Mouse (Mus musculus): ENCODE data around the gene Ubr2. TPM values are rescaled to one million over a fixed set of nuclear protein-coding genes. Genes with fewer than 3 reads are reported as not detected.
A peak's percentile ranks its signal among the peaks of the same experiment; 100 is the strongest.

The Ubr2 gene
- polyA plus RNA-seq, 1 experiment from 2014 or later: 15.6 TPM

DNA sequence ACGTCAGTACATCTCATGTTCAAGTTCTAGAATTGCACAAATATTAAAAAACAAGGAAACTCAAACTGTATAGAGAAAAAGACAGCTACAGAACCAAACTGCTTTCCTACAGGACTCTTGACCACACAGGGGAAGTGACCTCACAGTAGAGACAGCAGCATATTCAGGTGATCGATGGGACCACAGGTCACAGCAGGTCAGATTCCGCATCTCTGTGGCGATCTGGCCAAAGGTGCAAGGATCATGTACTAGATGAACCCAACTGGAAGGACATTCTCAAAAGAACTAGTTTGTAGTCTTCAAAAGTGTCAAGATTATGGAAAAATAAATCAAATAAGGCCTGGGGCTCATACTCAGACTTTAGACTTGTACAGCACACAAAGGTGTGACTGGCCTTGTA lies 11.5 kb downstream of the Ubr2 start:
- no peak overlapping the region for H3K4me3 ChIP-seq
- peaks cover 13% of the 10 kb centered on the region for H3K4me1 ChIP-seq
- no peak overlapping the region for H3K9ac ChIP-seq
- 93% methylated on average over 4 of the region's 4 CpGs for WGBS (ENCODE audit: insufficient replicate concordance)
- no peak overlapping the region for H3K4me2 ChIP-seq
- peaks cover 73% of the 10 kb centered on the region for H3K36me3 ChIP-seq
- ATAC-seq: no peak
- H3K9me3 ChIP-seq (replicated peaks): no peaks in the 10 kb centered on the region
- H3K27ac ChIP-seq: no peak overlapping the region
- no peaks in the 10 kb centered on the region for H3K27me3 ChIP-seq (replicated peaks)

DNA sequence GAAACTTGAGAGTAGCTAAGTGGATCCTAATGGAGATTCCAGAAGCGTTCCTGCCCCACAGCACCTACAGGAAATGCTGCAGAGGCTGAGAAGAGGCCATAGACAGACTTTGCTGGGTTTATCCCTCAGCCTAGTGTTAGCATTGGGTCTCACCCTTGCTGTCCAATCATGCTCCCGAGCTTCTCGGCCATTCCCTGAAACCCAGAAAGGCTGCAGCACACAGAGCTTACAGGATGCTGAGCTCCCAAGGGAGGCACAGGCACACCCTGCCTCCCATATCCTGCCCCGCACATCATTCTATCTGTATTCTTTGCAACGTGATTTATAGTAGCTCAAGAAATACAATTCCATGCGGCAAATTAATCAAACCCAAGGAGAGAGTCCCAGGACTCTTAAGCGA lies 13.9 kb downstream of the Ubr2 start:
- Histone ChIP-seq H3K27ac (no peak overlapping the region), H3K4me2 (no peak overlapping the region), H3K36me3 (peaks cover 87% of the 10 kb centered on the region), H3K9ac (no peak overlapping the region), H3K9me3 (replicated peaks) (no peaks in the 10 kb centered on the region), H3K4me1 (peaks cover 8% of the 10 kb centered on the region), H3K4me3 (no peak overlapping the region), H3K27me3 (replicated peaks) (no peaks in the 10 kb centered on the region)
- 79% methylated on average over 7 of the region's 7 CpGs for WGBS (ENCODE audit: insufficient replicate concordance)
- ATAC-seq: no peak

DNA sequence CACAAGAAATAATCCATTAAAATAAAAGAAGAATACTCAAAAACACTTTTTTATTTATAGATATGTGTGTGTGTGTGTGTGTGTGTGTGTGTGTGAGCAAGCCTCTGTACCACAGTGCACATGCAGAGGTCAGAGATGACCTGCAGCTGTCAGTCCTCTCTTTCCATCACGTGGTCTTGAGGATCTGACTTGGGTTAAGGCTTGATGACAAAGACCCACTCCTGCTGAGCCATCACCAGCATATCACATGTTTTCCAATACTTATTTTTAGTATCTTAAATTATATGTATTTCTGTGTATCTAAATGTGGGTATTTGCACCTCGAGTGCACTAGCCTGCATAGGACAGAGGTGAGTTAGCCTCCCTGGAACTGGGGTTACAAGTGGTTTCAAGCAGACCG lies 14.7 kb downstream of the Ubr2 start:
- H3K4me1 ChIP-seq: peaks cover 8% of the 10 kb centered on the region
- WGBS (ENCODE audit: insufficient replicate concordance): 75% methylated on average over 3 of the region's 3 CpGs
- no peaks in the 10 kb centered on the region for H3K27me3 ChIP-seq (replicated peaks)
- H3K9ac ChIP-seq: no peak overlapping the region
- H3K27ac ChIP-seq: no peak overlapping the region
- no peak for ATAC-seq
- no peak overlapping the region for H3K4me2 ChIP-seq
- H3K4me3 ChIP-seq: no peak overlapping the region
- H3K9me3 ChIP-seq (replicated peaks): no peaks in the 10 kb centered on the region
- H3K36me3 ChIP-seq: peaks cover 90% of the 10 kb centered on the region

DNA sequence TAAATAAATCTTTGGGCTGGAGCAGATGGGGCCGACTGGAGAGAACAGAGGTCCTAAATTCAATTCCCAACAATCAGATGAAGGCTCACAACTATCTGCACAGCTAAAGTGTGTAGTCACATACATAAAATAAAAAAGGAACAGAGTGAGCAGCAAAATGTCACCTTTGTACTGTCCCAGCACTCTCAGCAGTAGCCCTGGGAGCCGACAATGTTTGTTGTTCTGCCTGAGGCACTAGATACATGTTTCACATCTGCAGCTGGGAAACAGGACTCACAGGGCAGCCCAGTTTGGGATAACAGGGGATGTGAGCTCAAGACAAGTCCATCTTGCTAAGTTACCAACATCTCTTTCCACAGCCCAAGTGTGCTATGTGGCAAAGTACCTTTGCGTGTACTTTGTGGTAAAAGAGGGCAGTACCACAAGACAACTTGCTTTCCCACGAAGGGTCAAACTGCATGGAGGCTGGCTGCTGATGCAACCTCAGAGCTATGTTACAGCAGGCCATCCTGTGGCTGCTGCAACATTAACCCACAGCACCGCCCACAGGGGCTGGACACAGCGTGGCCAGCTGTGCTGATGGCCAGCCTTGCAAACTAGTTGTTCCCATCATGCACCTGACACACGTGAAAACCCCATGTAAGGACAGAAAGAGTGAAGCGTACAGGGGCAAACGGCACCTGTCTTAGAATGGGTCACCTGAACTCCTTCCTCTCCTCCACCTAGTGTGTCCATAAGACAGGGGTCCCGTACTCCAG lies 15.5 kb downstream of the Ubr2 start:
- no peak overlapping the region for H3K4me3 ChIP-seq
- no peaks in the 10 kb centered on the region for H3K27me3 ChIP-seq (replicated peaks)
- WGBS (ENCODE audit: insufficient replicate concordance): 79% methylated on average over 10 of the region's 10 CpGs
- peaks cover 90% of the 10 kb centered on the region for H3K36me3 ChIP-seq
- peak overlapping the region; percentile 50 for H3K27ac ChIP-seq
- peaks cover 8% of the 10 kb centered on the region for H3K4me1 ChIP-seq
- H3K9ac ChIP-seq: no peak overlapping the region
- no peaks in the 10 kb centered on the region for H3K9me3 ChIP-seq (replicated peaks)
- H3K4me2 ChIP-seq: no peak overlapping the region
- peak; percentile 76 for ATAC-seq

DNA sequence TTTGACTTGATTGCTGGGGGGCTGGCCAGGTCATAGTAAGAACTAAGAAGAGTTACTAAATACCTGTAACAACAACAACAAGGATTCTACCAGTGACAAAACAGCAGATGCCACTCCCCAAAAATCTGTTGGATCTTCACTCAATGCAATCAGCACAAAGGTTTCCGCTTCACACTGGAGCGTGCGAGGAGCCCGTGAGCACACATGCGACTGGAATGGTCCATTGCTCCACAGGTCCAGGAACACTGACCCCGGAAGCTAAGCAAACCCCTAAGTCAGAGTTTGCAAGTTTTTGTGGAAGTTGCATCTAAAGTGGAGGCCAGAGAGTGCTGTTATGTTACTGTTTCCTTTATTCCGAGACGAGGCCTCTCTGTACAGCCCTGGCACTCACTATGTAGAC lies 16.7 kb downstream of the Ubr2 start:
- no peak overlapping the region for H3K4me2 ChIP-seq
- no peak overlapping the region for H3K4me3 ChIP-seq
- no peak for ATAC-seq
- no peaks in the 10 kb centered on the region for H3K27me3 ChIP-seq (replicated peaks)
- H3K9ac ChIP-seq: no peak overlapping the region
- peaks cover 90% of the 10 kb centered on the region for H3K36me3 ChIP-seq
- H3K9me3 ChIP-seq (replicated peaks): no peaks in the 10 kb centered on the region
- 0 out of 2 replicates have a peak overlapping the region, but pooled peaks have one; percentile 50 for H3K27ac ChIP-seq
- peaks cover 12% of the 10 kb centered on the region for H3K4me1 ChIP-seq
- WGBS (ENCODE audit: insufficient replicate concordance): 86% methylated on average over 8 of the region's 8 CpGs

DNA sequence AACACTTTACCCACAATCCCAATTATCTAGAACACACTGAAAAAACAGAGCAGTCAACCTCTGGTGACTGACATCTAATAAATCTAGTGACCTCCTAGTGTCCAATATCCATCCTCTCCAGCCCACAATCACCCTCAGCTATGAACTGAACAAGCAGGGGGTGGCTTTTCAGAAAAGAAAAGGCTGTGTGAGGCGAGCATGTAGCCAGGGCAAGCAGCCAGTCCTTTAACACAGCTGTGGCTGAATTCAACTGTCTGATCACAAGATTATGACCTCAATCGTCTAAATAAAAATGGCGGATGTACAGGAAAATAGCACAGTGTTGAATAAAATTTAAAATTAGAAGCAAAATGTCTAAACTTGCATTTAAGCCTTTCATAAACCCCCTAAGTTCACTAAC lies 22.7 kb downstream of the Ubr2 start:
- Histone ChIP-seq H3K27ac (no peak overlapping the region), H3K36me3 (peaks cover 100% of the 10 kb centered on the region), H3K9ac (no peak overlapping the region), H3K9me3 (replicated peaks) (no peaks in the 10 kb centered on the region), H3K4me1 (0 out of 2 replicates have a peak, but pooled peaks cover 3% of the 10 kb centered on the region), H3K4me2 (no peak overlapping the region), H3K4me3 (no peak overlapping the region), H3K27me3 (replicated peaks) (no peaks in the 10 kb centered on the region)
- no peak for ATAC-seq
- 81% methylated on average over 3 of the region's 3 CpGs for WGBS (ENCODE audit: insufficient replicate concordance)

DNA sequence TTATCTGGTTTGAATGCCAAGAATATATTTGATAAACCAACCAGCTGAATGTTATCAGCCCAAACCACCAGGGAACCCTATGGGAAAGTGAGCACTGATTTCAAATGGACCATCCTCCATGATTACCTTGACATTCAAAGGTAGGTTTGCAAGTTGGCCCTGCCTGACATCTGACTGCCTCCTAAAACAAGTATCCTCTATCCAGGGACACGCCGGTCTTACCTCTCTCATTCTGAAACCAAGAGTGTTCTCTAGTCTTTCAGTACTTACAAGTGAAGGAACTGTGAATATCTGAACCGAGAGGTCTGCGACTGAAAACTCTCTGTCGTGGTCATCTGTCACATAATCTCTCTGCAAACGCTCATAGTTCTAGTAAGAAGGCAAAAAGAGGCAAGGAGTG lies 30.3 kb downstream of the Ubr2 start:
- Histone ChIP-seq H3K4me3 (no peak overlapping the region), H3K27me3 (replicated peaks) (no peaks in the 10 kb centered on the region), H3K36me3 (peaks cover 100% of the 10 kb centered on the region), H3K9ac (no peak overlapping the region), H3K27ac (no peak overlapping the region), H3K9me3 (replicated peaks) (no peaks in the 10 kb centered on the region), H3K4me2 (no peak overlapping the region), H3K4me1 (no peaks in the 10 kb centered on the region)
- no peak for ATAC-seq
- WGBS (ENCODE audit: insufficient replicate concordance): 87% methylated on average over 6 of the region's 6 CpGs

GRCm38 (mm10) chr17:46975183-46975582 lies 35.2 kb downstream of the Ubr2 start:
- H3K9ac ChIP-seq: no peak overlapping the region
- no peak overlapping the region for H3K4me3 ChIP-seq
- 46% methylated on average over 3 of the region's 3 CpGs for WGBS (ENCODE audit: insufficient replicate concordance)
- H3K27ac ChIP-seq: no peak overlapping the region
- H3K4me1 ChIP-seq: no peaks in the 10 kb centered on the region; the same call in 1 of the 2 replicates
- H3K27me3 ChIP-seq (replicated peaks): no peaks in the 10 kb centered on the region
- H3K4me2 ChIP-seq: no peak overlapping the region
- no peaks in the 10 kb centered on the region for H3K9me3 ChIP-seq (replicated peaks)
- peaks cover 99% of the 10 kb centered on the region for H3K36me3 ChIP-seq
- ATAC-seq: 0 out of 2 replicates have a peak, but pooled peaks have one; percentile 18

DNA sequence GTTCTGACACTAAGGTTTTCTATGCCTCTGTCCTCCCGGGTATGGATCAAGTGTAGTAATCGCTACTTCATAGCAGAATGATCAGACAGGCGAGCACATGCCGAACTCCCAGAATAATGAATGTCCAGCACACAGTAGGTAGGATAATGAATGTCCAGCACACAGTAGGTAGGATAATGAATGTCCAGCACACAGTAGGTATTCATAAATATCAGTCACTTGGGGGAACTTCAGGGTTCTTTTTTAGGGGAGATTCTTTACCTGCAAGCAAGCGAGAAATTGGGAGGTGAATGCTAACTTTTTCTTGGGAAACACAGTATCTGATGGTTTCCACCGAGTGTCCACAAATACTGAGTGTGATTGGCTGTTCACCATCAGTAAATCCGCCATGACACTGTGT lies 37.8 kb downstream of the Ubr2 start:
- ATAC-seq: no peak
- WGBS (ENCODE audit: insufficient replicate concordance): 90% methylated on average over 7 of the region's 7 CpGs
- H3K4me2 ChIP-seq: no peak overlapping the region

GRCm38 (mm10) chr17:46966892-46967291 lies 43.5 kb downstream of the Ubr2 start:
- 80% methylated on average over 14 of the region's 14 CpGs for WGBS (ENCODE audit: insufficient replicate concordance)
- H3K27me3 ChIP-seq (replicated peaks): no peaks in the 10 kb centered on the region
- no peak for ATAC-seq
- no peak overlapping the region for H3K27ac ChIP-seq
- H3K4me3 ChIP-seq: no peak overlapping the region
- H3K9me3 ChIP-seq (replicated peaks): no peaks in the 10 kb centered on the region
- peaks cover 100% of the 10 kb centered on the region for H3K36me3 ChIP-seq
- H3K4me1 ChIP-seq: peaks cover 8% of the 10 kb centered on the region; the same call in 1 of the 2 replicates
- H3K9ac ChIP-seq: no peak overlapping the region
- H3K4me2 ChIP-seq: no peak overlapping the region

More for the DNA sequence above, 37.8 kb downstream of the Ubr2 start:
- no peak overlapping the region for H3K9ac ChIP-seq
- H3K36me3 ChIP-seq: peaks cover 99% of the 10 kb centered on the region
- no peaks in the 10 kb centered on the region for H3K27me3 ChIP-seq (replicated peaks)
- H3K9me3 ChIP-seq (replicated peaks): no peaks in the 10 kb centered on the region
- no peak overlapping the region for H3K27ac ChIP-seq
- H3K4me1 ChIP-seq: no peaks in the 10 kb centered on the region; the same call in 1 of the 2 replicates
- no peak overlapping the region for H3K4me3 ChIP-seq

DNA sequence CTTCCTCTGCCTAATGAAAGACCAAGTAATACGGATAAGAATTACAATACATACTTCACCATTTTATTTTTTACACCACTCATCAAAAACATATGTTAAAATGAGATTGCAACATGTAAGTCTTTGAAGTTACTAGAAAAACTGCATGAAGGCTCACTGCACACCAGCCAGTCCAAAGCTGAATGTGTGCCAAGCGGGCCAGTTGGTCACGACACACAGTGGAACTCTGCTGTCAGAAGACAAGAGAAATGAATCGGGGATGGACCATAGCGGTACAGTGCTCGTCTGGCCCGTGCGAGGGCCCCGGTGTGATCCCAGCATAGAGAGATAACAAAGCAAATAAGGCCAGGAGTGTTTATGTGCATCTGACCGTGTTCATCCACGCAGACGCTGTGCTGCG lies 47.2 kb downstream of the Ubr2 start:
- Histone ChIP-seq H3K27me3 (replicated peaks) (no peaks in the 10 kb centered on the region), H3K4me1 (0 out of 2 replicates have a peak, but pooled peaks cover 8% of the 10 kb centered on the region), H3K27ac (no peak overlapping the region), H3K9me3 (replicated peaks) (no peaks in the 10 kb centered on the region), H3K36me3 (peaks cover 100% of the 10 kb centered on the region), H3K9ac (no peak overlapping the region), H3K4me3 (no peak overlapping the region), H3K4me2 (no peak overlapping the region)
- ATAC-seq: no peak
- 85% methylated on average over 13 of the region's 13 CpGs for WGBS (ENCODE audit: insufficient replicate concordance)

- H3K27ac ChIP-seq: 0 out of 2 replicates have a peak overlapping the region, but pooled peaks have one; percentile 13
- WGBS (ENCODE audit: insufficient replicate concordance): 20% methylated on average over 3 of the region's 3 CpGs
- no peaks in the 10 kb centered on the region for H3K27me3 ChIP-seq (replicated peaks)
- ATAC-seq: no peak
- H3K4me2 ChIP-seq: no peak overlapping the region
- no peaks in the 10 kb centered on the region for H3K9me3 ChIP-seq (replicated peaks)
- H3K4me1 ChIP-seq: 0 out of 2 replicates have a peak, but pooled peaks cover 8% of the 10 kb centered on the region
- peaks cover 100% of the 10 kb centered on the region for H3K36me3 ChIP-seq
- H3K4me3 ChIP-seq: no peak overlapping the region
- H3K9ac ChIP-seq: no peak overlapping the region
These were observed 48.2 kb downstream of the Ubr2 start for GRCm38 (mm10) chr17:46962153-46962552.

Measured in liver, embryonic 12.5 days (tissue).